Mouse (Mus musculus) limb, embryonic 11.5 days (tissue): ENCODE results near the gene Sf3a2. TPM values are rescaled to one million over a fixed set of nuclear protein-coding genes. Genes with fewer than 3 reads are reported as not detected.

Experiments
- ATAC-seq: fragments of 200-750 bp; cut with Nextera tagmentation; 2 replicates; pipeline ENCODE4 v1.8.0; 2017; ENCODE audit warnings: low read depth; ENCODE audit not compliant: insufficient number of reproducible peaks, low FRiP score, low TSS enrichment
- DNase-seq: peaks from one replicate; pipeline ENCODE4 v3.0.0-alpha.2; 2015; ENCODE audit warnings: low spot score
- H3K27ac ChIP-seq: fragments of 300-500 bp; sonication (generic); replicated peaks from 2 replicates; pipeline ENCODE4 v1.5.1; 2014; ENCODE audit warnings: low read depth, mild to moderate bottlenecking, low read length
- H3K27me3 ChIP-seq: fragments of 300-500 bp; sonication (generic); 2 replicates; pipeline ENCODE4 v1.6.1; 2014; ENCODE audit warnings: mild to moderate bottlenecking, low read length, mixed read lengths; ENCODE audit not compliant: control insufficient read depth, insufficient read depth
- H3K36me3 ChIP-seq: fragments of 300-500 bp; sonication (generic); 2 replicates; pipeline ENCODE4 v1.6.1; 2014; ENCODE audit warnings: mild to moderate bottlenecking, low read length, moderate library complexity, mixed read lengths; ENCODE audit not compliant: control insufficient read depth, insufficient read depth
- H3K4me1 ChIP-seq: fragments of 300-500 bp; sonication (generic); 2 replicates; pipeline ENCODE4 v1.6.1; 2014; ENCODE audit warnings: low read length, mixed read lengths; ENCODE audit not compliant: control insufficient read depth, insufficient read depth
- H3K4me2 ChIP-seq: fragments of 300-500 bp; sonication (generic); 2 replicates; pipeline ENCODE4 v1.6.1; 2014; ENCODE audit warnings: low read depth, mild to moderate bottlenecking, moderate library complexity; ENCODE audit not compliant: severe bottlenecking
- H3K4me3 ChIP-seq: fragments of 300-500 bp; sonication (generic); 2 replicates; pipeline ENCODE4 v1.5.1; 2014; ENCODE audit warnings: low read depth, low read length
- H3K9ac ChIP-seq: fragments of 300-500 bp; sonication (generic); 2 replicates; pipeline ENCODE4 v1.6.1; 2014; ENCODE audit warnings: mild to moderate bottlenecking, low read length
- H3K9me3 ChIP-seq: fragments of 300-500 bp; sonication (generic); 2 replicates; pipeline ENCODE4 v1.6.1; 2016; ENCODE audit warnings: low read length; ENCODE audit not compliant: control insufficient read depth
- WGBS: fragments of 180-500 bp; shearing (Covaris S2); extraction: QIAGEN DNeasy Blood & Tissue Kit; methylation state at CpG from one replicate; pipeline ENCODE4 v1.1.7; 2014; 5-methylcytosine and 5-hydroxymethylcytosine counted together
- polyA plus RNA-seq: library from polyadenylated mRNA; unstranded; fragments of >200 nt; fragmentation: Nextera tagmentation; extraction: Ambion mirVana; gene quantifications from 2 replicates; pipeline ENCODE4 v1.2.1, GENCODE M21; 2014

Sf3a2 gene
- polyA plus RNA-seq, 1 experiment from 2014 or later = 122 TPM

DNA sequence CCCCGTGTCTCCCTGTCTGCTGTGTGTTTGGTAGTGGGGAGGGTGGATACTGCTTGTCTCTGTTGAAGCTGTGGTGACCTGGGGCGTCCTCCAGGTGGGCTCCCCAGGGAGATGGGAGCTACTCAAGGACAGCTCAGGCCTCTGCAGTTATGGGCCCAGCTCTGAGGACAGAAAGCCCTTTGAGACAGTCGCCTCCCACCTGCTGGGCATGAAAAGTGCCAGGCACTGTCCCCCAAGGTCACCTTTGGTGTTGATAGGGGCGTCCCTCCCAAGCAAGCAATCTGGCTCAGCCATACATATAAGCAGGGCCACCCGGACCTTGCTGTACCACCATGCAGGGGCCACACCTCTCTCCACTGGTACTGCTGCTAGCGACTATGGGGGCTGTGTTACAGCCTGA, 6.9 kb downstream of the Sf3a2 start, which contains the start of gene Amh:
Gene Amh (plus strand): TSS at position 328 of the 400 bp plus-strand sequence.
- WGBS = 72% methylated on average over 6 of the region's 6 CpGs
- no peak within 1 kb of the TSS for H3K4me2 ChIP-seq
- H3K27ac ChIP-seq = no peak within 1 kb of the TSS
- H3K9me3 ChIP-seq = no peaks in the 10 kb centered on the region
- DNase-seq (no peak), ATAC-seq (no peak)
- peaks cover 30% of the 10 kb centered on the region for H3K4me1 ChIP-seq
- H3K9ac ChIP-seq = no peak within 1 kb of the TSS
- H3K36me3 ChIP-seq = peaks cover 39% of the 10 kb centered on the region
- H3K27me3 ChIP-seq = peaks cover 19% of the 10 kb centered on the region
- no peak within 1 kb of the TSS for H3K4me3 ChIP-seq

DNA sequence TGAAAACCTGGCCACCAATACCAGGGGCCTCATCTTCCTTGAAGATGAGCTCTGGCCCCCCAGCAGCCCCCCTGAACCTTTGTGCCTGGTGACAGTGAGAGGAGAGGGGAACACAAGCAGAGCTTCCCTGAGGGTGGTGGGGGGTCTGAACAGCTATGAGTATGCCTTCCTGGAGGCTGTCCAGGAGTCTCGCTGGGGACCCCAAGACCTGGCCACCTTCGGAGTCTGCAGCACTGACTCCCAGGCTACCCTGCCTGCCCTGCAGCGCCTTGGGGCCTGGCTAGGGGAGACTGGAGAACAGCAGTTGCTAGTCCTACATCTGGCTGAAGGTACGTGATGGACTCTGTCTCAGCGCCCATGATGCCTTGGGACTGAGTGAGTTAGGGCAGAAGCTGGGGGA, 7.3 kb downstream of the Sf3a2 start:
- no peak for ATAC-seq
- 66% methylated on average over 5 of the region's 5 CpGs for WGBS
- Histone ChIP-seq H3K36me3 (peaks cover 39% of the 10 kb centered on the region), H3K27me3 (peaks cover 21% of the 10 kb centered on the region), H3K4me2 (no peak overlapping the region), H3K9me3 (no peaks in the 10 kb centered on the region), H3K9ac (no peak overlapping the region), H3K4me1 (peaks cover 30% of the 10 kb centered on the region), H3K27ac (no peak overlapping the region), H3K4me3 (no peak overlapping the region)
- no peak for DNase-seq

DNA sequence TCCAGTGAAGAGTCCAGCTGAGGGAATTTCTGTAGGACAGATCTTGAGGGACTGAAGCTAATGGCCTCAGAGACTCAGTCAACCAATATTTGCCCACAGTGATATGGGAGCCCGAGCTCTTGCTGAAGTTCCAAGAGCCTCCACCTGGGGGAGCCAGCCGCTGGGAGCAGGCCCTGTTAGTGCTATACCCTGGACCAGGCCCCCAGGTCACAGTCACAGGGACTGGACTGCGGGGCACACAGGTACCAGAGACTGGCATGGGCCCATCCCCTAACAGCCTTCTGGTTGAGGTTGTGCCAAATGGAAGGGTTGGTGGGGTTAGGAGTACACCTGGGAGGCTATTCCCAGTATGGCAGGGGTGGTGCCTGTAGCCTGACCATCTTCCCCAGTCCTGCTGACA, 7.9 kb downstream of the Sf3a2 start:
- Histone ChIP-seq H3K4me2 (no peak overlapping the region), H3K9ac (no peak overlapping the region)

DNA sequence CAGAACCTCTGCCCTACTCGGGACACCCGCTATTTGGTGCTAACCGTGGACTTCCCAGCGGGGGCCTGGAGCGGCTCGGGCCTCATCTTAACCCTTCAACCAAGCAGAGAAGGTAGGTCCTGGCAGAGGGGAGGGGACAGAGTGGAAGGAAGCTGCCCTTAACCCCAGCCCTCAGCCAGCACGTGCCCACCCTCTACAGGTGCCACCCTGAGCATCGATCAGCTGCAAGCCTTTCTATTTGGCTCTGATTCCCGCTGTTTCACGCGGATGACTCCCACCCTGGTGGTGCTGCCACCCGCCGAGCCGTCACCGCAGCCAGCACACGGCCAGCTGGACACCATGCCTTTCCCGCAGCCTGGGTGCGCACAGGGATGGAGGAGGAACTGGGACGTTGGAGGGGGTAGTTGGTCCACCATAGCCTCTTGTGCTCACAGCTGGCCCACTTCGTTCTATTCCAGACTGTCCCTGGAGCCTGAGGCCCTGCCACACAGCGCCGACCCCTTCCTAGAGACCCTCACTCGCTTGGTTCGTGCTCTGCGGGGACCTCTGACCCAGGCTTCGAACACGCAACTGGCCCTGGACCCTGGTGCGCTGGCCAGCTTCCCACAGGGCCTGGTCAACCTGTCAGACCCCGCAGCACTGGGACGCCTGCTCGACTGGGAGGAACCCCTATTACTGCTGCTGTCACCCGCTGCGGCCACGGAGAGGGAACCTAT, 8.5 kb downstream of the Sf3a2 start:
- H3K4me2 ChIP-seq = peak overlapping the region; percentile 99
- H3K27me3 ChIP-seq = peaks cover 21% of the 10 kb centered on the region
- WGBS = 46% methylated on average over 34 of the region's 34 CpGs
- H3K9me3 ChIP-seq = no peaks in the 10 kb centered on the region
- H3K27ac ChIP-seq = peak overlapping the region; percentile 47; the same call in 1 of the 2 replicates
- peaks cover 30% of the 10 kb centered on the region for H3K4me1 ChIP-seq
- DNase-seq (peak; percentile 45), ATAC-seq (no peak)
- peaks cover 33% of the 10 kb centered on the region for H3K36me3 ChIP-seq
- peak overlapping the region; percentile 73 for H3K9ac ChIP-seq
- peak overlapping the region; percentile 45 for H3K4me3 ChIP-seq

More for the DNA sequence above, 7.9 kb downstream of the Sf3a2 start:
- H3K27me3 ChIP-seq = peaks cover 21% of the 10 kb centered on the region
- 24% methylated on average over 3 of the region's 3 CpGs for whole genome bisulfite sequencing
- peak; percentile 32 for ATAC-seq
- no peaks in the 10 kb centered on the region for H3K9me3 ChIP-seq
- peaks cover 39% of the 10 kb centered on the region for H3K36me3 ChIP-seq
- no peak overlapping the region for H3K4me3 ChIP-seq
- H3K27ac ChIP-seq = no peak overlapping the region
- peaks cover 30% of the 10 kb centered on the region for H3K4me1 ChIP-seq
- DNase-seq = peak; percentile 87

GRCm38 (mm10) chr10:80807057-80807627, 9.1 kb downstream of the Sf3a2 start:
- ATAC-seq (peak; percentile 33; the same call in 1 of the 2 replicates), DNase-seq (peak; percentile 80)
- H3K4me2 ChIP-seq = peak overlapping the region; percentile 99
- peaks cover 29% of the 10 kb centered on the region for H3K36me3 ChIP-seq
- peaks cover 21% of the 10 kb centered on the region for H3K27me3 ChIP-seq
- H3K4me1 ChIP-seq = peaks cover 30% of the 10 kb centered on the region
- H3K27ac ChIP-seq = peak overlapping the region; percentile 47; the same call in 1 of the 2 replicates
- peak overlapping the region; percentile 73 for H3K9ac ChIP-seq
- H3K4me3 ChIP-seq = peak overlapping the region; percentile 45
- H3K9me3 ChIP-seq = no peaks in the 10 kb centered on the region
- 1% methylated on average over 57 of the region's 58 CpGs for WGBS

DNA sequence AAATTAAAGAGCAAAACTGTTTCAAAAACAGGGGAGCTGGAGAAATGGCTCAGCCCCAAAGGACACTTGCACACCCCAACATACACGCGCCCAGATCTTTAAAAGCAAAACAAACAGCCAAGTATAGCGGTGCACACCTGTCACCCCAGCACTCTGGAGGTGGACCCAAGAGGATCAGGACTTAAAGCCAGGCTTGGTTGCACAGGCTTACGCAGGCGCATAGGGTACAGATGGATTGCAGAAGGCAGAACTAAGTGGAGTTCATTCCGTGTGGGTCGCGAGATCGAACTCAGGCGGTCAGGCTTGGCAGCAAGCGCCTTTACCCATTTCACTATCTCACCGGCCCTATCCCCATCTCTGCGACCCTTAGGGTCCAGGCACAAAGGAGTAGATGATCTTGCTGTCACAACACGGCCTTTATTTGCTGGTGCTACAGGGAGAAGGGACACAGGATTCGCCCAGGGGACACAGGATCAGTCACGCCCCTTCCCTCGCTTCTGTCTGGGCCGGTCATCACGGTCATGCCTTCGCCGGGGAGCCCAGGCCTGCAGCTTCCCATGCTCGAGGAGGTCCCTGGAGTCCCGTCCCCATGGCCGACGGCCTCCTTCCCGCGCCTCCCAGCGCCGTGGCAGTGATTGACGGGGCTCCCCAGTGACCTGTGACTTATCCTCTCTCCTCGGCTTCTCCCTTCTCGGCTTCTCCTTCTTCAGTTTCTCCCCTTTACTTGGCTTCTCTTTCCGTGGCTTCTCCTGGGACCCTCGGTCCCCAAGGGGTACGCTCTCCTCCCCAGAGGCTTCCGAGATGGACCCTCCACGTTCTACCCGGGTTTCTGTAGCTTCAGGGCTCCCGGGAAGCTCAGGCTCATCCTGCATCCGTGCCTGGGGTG, 10.3 kb downstream of the Sf3a2 start:
- ATAC-seq = no peak

GRCm38 (mm10) chr10:80808985-80809632, 11.1 kb downstream of the Sf3a2 start:
- ATAC-seq (no peak), DNase-seq (peak; percentile 46)
- Histone ChIP-seq H3K9me3 (no peaks in the 10 kb centered on the region), H3K4me3 (no peak overlapping the region; the same call in 1 of the 2 replicates), H3K27me3 (peaks cover 21% of the 10 kb centered on the region), H3K9ac (no peak overlapping the region; the same call in 1 of the 2 replicates), H3K36me3 (peaks cover 14% of the 10 kb centered on the region), H3K4me2 (peak overlapping the region; percentile 27; the same call in 1 of the 2 replicates), H3K27ac (no peak overlapping the region), H3K4me1 (peaks cover 30% of the 10 kb centered on the region)
- WGBS = 9% methylated on average over 17 of the region's 18 CpGs

More for the DNA sequence above, 10.3 kb downstream of the Sf3a2 start:
- peaks cover 30% of the 10 kb centered on the region for H3K4me1 ChIP-seq
- peaks cover 22% of the 10 kb centered on the region for H3K36me3 ChIP-seq
- H3K9ac ChIP-seq = no peak overlapping the region; the same call in 1 of the 2 replicates
- H3K4me2 ChIP-seq = peak overlapping the region; percentile 27; the same call in 1 of the 2 replicates
- H3K9me3 ChIP-seq = no peaks in the 10 kb centered on the region
- H3K4me3 ChIP-seq = no peak overlapping the region; the same call in 1 of the 2 replicates
- peaks cover 21% of the 10 kb centered on the region for H3K27me3 ChIP-seq
- 21% methylated on average over 40 of the region's 40 CpGs for WGBS
- no peak overlapping the region for H3K27ac ChIP-seq
- no peak for DNase-seq
